Mouse (Mus musculus): ENCODE results near the gene Ddx50. TPM values are rescaled to one million over a fixed set of nuclear protein-coding genes. Genes with fewer than 3 reads are reported as not detected.
A peak's percentile ranks its signal among the peaks of the same experiment; 100 is the strongest.
"Not testable (repeated sequence)": the region's sequence is repeated elsewhere in the genome, so short reads cannot be mapped to it uniquely, and the experiment has no call there.

The Ddx50 gene
- polyA plus RNA-seq, 1 experiment, result 66.9 TPM

- Histone ChIP-seq H3K27ac (ENCODE audit: insufficient read depth, low read length) (no peak overlapping the region), H3K27me3 (ENCODE audit: control insufficient read depth, insufficient read depth, low read length) (no peaks in the 10 kb centered on the region), H3K4me3 (replicated peaks; ENCODE audit: insufficient read depth, low read depth, low read length) (no peak overlapping the region), H3K4me1 (ENCODE audit: control insufficient read depth, insufficient read depth, low read length) (no peaks in the 10 kb centered on the region)
- no peak for TF ChIP-seq POLR2A (IDR thresholded peaks at IDR 0.05; ENCODE audit: borderline replicate concordance, insufficient read depth, low read length)
- no peak for TF ChIP-seq CTCF (IDR thresholded peaks at IDR 0.05; ENCODE audit: borderline replicate concordance, insufficient read depth, low read depth, low read length)
- 87% methylated on average over 6 of the region's 6 CpGs for WGBS
- no peak for DNase-seq
Measured at GRCm38 (mm10) chr10:62600056-62600455, 51.0 kb downstream of the Ddx50 start.

- DNase-seq; H3K27ac ChIP-seq (ENCODE audit: insufficient read depth, low read length); H3K4me3 ChIP-seq (replicated peaks; ENCODE audit: insufficient read depth, low read depth, low read length); H3K27me3 ChIP-seq (ENCODE audit: control insufficient read depth, insufficient read depth, low read length); H3K4me1 ChIP-seq (ENCODE audit: control insufficient read depth, insufficient read depth, low read length): not testable (repeated sequence)
- 93% methylated on average over 3 of the region's 3 CpGs for WGBS
Measured at GRCm38 (mm10) chr10:62599311-62599710, 51.7 kb downstream of the Ddx50 start.

GRCm38 (mm10) chr10:62592496-62592895 lies 58.5 kb downstream of the Ddx50 start:
- no peaks in the 10 kb centered on the region for H3K27me3 ChIP-seq (ENCODE audit: control insufficient read depth, insufficient read depth, low read length)
- DNase-seq, result no peak
- H3K4me1 ChIP-seq (ENCODE audit: control insufficient read depth, insufficient read depth, low read length), result no peaks in the 10 kb centered on the region
- no peak overlapping the region for H3K27ac ChIP-seq (ENCODE audit: insufficient read depth, low read length)
- TF ChIP-seq POLR2A (IDR thresholded peaks at IDR 0.05; ENCODE audit: borderline replicate concordance, insufficient read depth, low read length) (no peak), CTCF (IDR thresholded peaks at IDR 0.05; ENCODE audit: borderline replicate concordance, insufficient read depth, low read depth, low read length) (no peak)
- H3K4me3 ChIP-seq (replicated peaks; ENCODE audit: insufficient read depth, low read depth, low read length), result no peak overlapping the region
- 44% methylated on average over 7 of the region's 7 CpGs for WGBS

- no peak overlapping the region for H3K4me3 ChIP-seq (replicated peaks; ENCODE audit: insufficient read depth, low read depth, low read length)
- 20% methylated on average over 6 of the region's 6 CpGs for WGBS
- no peak overlapping the region for H3K27ac ChIP-seq (ENCODE audit: insufficient read depth, low read length)
- TF ChIP-seq CTCF (IDR thresholded peaks at IDR 0.05; ENCODE audit: borderline replicate concordance, insufficient read depth, low read depth, low read length) (peak; percentile 67; the same call in 1 of the 2 replicates), POLR2A (IDR thresholded peaks at IDR 0.05; ENCODE audit: borderline replicate concordance, insufficient read depth, low read length) (no peak)
- H3K27me3 ChIP-seq (ENCODE audit: control insufficient read depth, insufficient read depth, low read length), result no peaks in the 10 kb centered on the region
- DNase-seq, result peak; percentile 83 to 86
- H3K4me1 ChIP-seq (ENCODE audit: control insufficient read depth, insufficient read depth, low read length), result no peaks in the 10 kb centered on the region
Measured at GRCm38 (mm10) chr10:62590200-62590599, 60.8 kb downstream of the Ddx50 start.

- TF ChIP-seq CTCF (IDR thresholded peaks at IDR 0.05; ENCODE audit: borderline replicate concordance, insufficient read depth, low read depth, low read length), result no peak
- TF ChIP-seq POLR2A (IDR thresholded peaks at IDR 0.05; ENCODE audit: borderline replicate concordance, insufficient read depth, low read length), result no peak
- no peak for DNase-seq
- no peaks in the 10 kb centered on the region for H3K4me1 ChIP-seq (ENCODE audit: control insufficient read depth, insufficient read depth, low read length)
- no peaks in the 10 kb centered on the region for H3K27me3 ChIP-seq (ENCODE audit: control insufficient read depth, insufficient read depth, low read length)
- no peak overlapping the region for H3K4me3 ChIP-seq (replicated peaks; ENCODE audit: insufficient read depth, low read depth, low read length)
- 61% methylated on average over 4 of the region's 4 CpGs for WGBS
- H3K27ac ChIP-seq (ENCODE audit: insufficient read depth, low read length), result no peak overlapping the region
Measured at GRCm38 (mm10) chr10:62588616-62589015, 62.4 kb downstream of the Ddx50 start.

- Histone ChIP-seq H3K27ac (ENCODE audit: insufficient read depth, low read length) (no peak overlapping the region), H3K27me3 (ENCODE audit: control insufficient read depth, insufficient read depth, low read length) (no peaks in the 10 kb centered on the region), H3K4me3 (replicated peaks; ENCODE audit: insufficient read depth, low read depth, low read length) (no peak overlapping the region), H3K4me1 (ENCODE audit: control insufficient read depth, insufficient read depth, low read length) (no peaks in the 10 kb centered on the region)
- no peak for TF ChIP-seq CTCF (IDR thresholded peaks at IDR 0.05; ENCODE audit: borderline replicate concordance, insufficient read depth, low read depth, low read length)
- no peak for TF ChIP-seq POLR2A (IDR thresholded peaks at IDR 0.05; ENCODE audit: borderline replicate concordance, insufficient read depth, low read length)
- DNase-seq, result no peak
- WGBS, result 94% methylated on average over 1 of the region's 1 CpGs
Measured at GRCm38 (mm10) chr10:62583245-62583644, 67.8 kb downstream of the Ddx50 start.

GRCm38 (mm10) chr10:62582701-62583100 lies 68.3 kb downstream of the Ddx50 start:
- H3K4me1 ChIP-seq (ENCODE audit: control insufficient read depth, insufficient read depth, low read length), result no peaks in the 10 kb centered on the region
- H3K27ac ChIP-seq (ENCODE audit: insufficient read depth, low read length), result no peak overlapping the region
- no peaks in the 10 kb centered on the region for H3K27me3 ChIP-seq (ENCODE audit: control insufficient read depth, insufficient read depth, low read length)
- no peak for DNase-seq
- 71% methylated on average over 7 of the region's 7 CpGs for WGBS
- TF ChIP-seq CTCF (IDR thresholded peaks at IDR 0.05; ENCODE audit: borderline replicate concordance, insufficient read depth, low read depth, low read length), result no peak
- no peak for TF ChIP-seq POLR2A (IDR thresholded peaks at IDR 0.05; ENCODE audit: borderline replicate concordance, insufficient read depth, low read length)
- H3K4me3 ChIP-seq (replicated peaks; ENCODE audit: insufficient read depth, low read depth, low read length), result no peak overlapping the region

GRCm38 (mm10) chr10:62582263-62582662 lies 68.8 kb downstream of the Ddx50 start:
- Histone ChIP-seq H3K4me1 (ENCODE audit: control insufficient read depth, insufficient read depth, low read length) (no peaks in the 10 kb centered on the region), H3K27ac (ENCODE audit: insufficient read depth, low read length) (no peak overlapping the region), H3K4me3 (replicated peaks; ENCODE audit: insufficient read depth, low read depth, low read length) (no peak overlapping the region), H3K27me3 (ENCODE audit: control insufficient read depth, insufficient read depth, low read length) (no peaks in the 10 kb centered on the region)
- whole genome bisulfite sequencing, result 91% methylated on average over 17 of the region's 17 CpGs
- DNase-seq, result no peak
- TF ChIP-seq CTCF (IDR thresholded peaks at IDR 0.05; ENCODE audit: borderline replicate concordance, insufficient read depth, low read depth, low read length), result no peak

GRCm38 (mm10) chr10:62579129-62579528 lies 71.9 kb downstream of the Ddx50 start:
- 91% methylated on average over 12 of the region's 13 CpGs for WGBS
- not testable (repeated sequence) for H3K4me3 ChIP-seq (replicated peaks; ENCODE audit: insufficient read depth, low read depth, low read length); H3K27ac ChIP-seq (ENCODE audit: insufficient read depth, low read length)

More at GRCm38 (mm10) chr10:62579129-62579528, 71.9 kb downstream of the Ddx50 start:
- H3K4me1 ChIP-seq (ENCODE audit: control insufficient read depth, insufficient read depth, low read length); DNase-seq; H3K27me3 ChIP-seq (ENCODE audit: control insufficient read depth, insufficient read depth, low read length): not testable (repeated sequence)

All from cerebellum, adult 2 months (tissue).